In the genomic region with DNA sequence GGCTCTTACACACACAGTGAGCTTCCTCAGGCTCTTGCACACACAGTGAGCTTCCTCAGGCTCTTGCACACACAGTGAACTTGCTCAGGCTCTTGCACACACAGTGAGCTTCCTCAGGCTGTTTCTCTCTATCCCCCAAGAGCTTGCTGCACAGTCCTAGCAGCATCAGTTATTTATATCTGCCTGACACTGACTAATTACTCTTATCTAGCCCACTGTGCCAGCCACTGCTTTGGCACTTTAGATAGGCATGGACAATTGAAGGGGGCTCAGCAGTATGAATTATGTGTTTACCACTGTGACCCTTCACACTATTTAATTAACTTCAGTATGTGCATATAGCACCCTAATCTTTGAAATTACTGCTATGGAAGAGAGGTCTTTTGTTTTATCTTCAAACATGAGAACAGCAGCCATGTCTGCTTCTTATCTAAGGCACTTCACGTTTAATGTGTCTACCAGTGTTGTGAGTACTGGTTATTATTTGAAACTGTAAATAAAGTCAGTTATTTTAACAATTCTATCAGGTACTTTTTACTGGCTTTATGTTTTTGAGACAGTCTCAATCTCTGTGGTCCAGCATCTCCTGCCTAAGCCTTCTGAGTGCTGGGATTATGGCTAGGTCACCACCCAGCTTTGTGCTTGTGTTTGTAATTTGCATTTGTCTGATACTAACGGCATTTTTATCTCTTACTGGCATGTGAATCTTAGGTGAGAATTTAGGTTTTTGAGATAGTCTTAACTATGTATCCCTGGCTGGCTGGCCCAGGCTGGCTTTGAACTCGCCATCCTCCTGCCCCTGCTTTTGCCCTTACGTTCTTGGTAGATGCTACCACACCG, we compare ENCODE assay signal across 32 mouse cellular contexts. TPM values are rescaled to one million over a fixed set of nuclear protein-coding genes. Genes with fewer than 3 reads are reported as not detected.
DNase-seq lines count a peak whose midpoint lies in the region; ATAC-seq lines count a peak whose summit lies in the region.
"Had no signal": no experiment of that assay in that cellular context is flagged by ENCODE, and none has a peak within 500 bp of the region (broad histone marks: within the 10 kb centered on the region; RNA-seq: fewer than 3 reads in every experiment).

No protein-coding gene starts in this region.

- H3K4me1 ChIP-seq in heart, embryonic 16.5 days (ENCODE audit: control insufficient read depth, insufficient read depth, low read length), result peaks cover 4% of the 10 kb centered on the region; the same call in 1 of the 2 replicates
- no peaks in the 10 kb centered on the region; the same call in 1 of the 2 replicates for H3K4me1 ChIP-seq in liver, embryonic 16.5 days (ENCODE audit: control insufficient read depth, low read depth, low read length)
- H3K4me1 ChIP-seq: limb, embryonic 10.5 days; limb, embryonic 15.5 days; lung, embryonic 15.5 days; midbrain, embryonic 12.5 days; neural tube, embryonic 12.5 days had no signal

- H3K27ac ChIP-seq in heart, embryonic 16.5 days (ENCODE audit: low read length), result no peak overlapping the region
- no peak overlapping the region; the same call in 1 of the 2 replicates for H3K27ac ChIP-seq in liver, embryonic 16.5 days (ENCODE audit: low read length)
- H3K27ac ChIP-seq: gastrocnemius, adult 2 months; kidney, postnatal 0 days; limb, embryonic 10.5 days; limb, embryonic 15.5 days; lung, embryonic 15.5 days; midbrain, embryonic 12.5 days; neural tube, embryonic 12.5 days had no signal

- no peak overlapping the region for H3K4me3 ChIP-seq in heart, embryonic 16.5 days (ENCODE audit: low read length)
- H3K4me3 ChIP-seq in liver, embryonic 16.5 days (ENCODE audit: low read depth, low read length), result no peak overlapping the region
- H3K4me3 ChIP-seq: gastrocnemius, adult 2 months; limb, embryonic 10.5 days; limb, embryonic 15.5 days; lung, embryonic 15.5 days; midbrain, embryonic 12.5 days; myocyte; neural tube, embryonic 12.5 days had no signal

- H3K4me2 ChIP-seq in heart, embryonic 16.5 days (ENCODE audit: low read depth, low read length), result no peak overlapping the region
- H3K4me2 ChIP-seq in liver, embryonic 16.5 days (ENCODE audit: low read depth, low read length), result no peak overlapping the region
- H3K4me2 ChIP-seq: limb, embryonic 15.5 days; lung, embryonic 15.5 days; midbrain, embryonic 12.5 days; neural tube, embryonic 12.5 days had no signal

- H3K27me3 ChIP-seq in heart, embryonic 16.5 days (ENCODE audit: control insufficient read depth, insufficient read depth, low read length), result no peaks in the 10 kb centered on the region
- H3K27me3 ChIP-seq in liver, embryonic 16.5 days (ENCODE audit: control insufficient read depth, insufficient read depth, low read depth, low read length), result no peaks in the 10 kb centered on the region
- H3K27me3 ChIP-seq: limb, embryonic 15.5 days; lung, embryonic 15.5 days; midbrain, embryonic 12.5 days; neural tube, embryonic 12.5 days had no signal

- no peak overlapping the region for H3K9ac ChIP-seq in heart, embryonic 16.5 days (ENCODE audit: low read length)
- no peak overlapping the region for H3K9ac ChIP-seq in liver, embryonic 16.5 days (ENCODE audit: low read depth, low read length)
- H3K9ac ChIP-seq: limb, embryonic 15.5 days; lung, embryonic 15.5 days; midbrain, embryonic 12.5 days; neural tube, embryonic 12.5 days had no signal

- H3K9me3 ChIP-seq in heart, embryonic 16.5 days (replicated peaks; ENCODE audit: control insufficient read depth, low read length), result no peaks in the 10 kb centered on the region
- no peaks in the 10 kb centered on the region for H3K9me3 ChIP-seq in liver, embryonic 16.5 days (replicated peaks; ENCODE audit: control insufficient read depth, low read length)
- H3K9me3 ChIP-seq: limb, embryonic 10.5 days; limb, embryonic 15.5 days; lung, embryonic 15.5 days; midbrain, embryonic 12.5 days; neural tube, embryonic 12.5 days had no signal

- H3K36me3 ChIP-seq in heart, embryonic 16.5 days (ENCODE audit: control insufficient read depth, insufficient read depth), result peaks cover 18% of the 10 kb centered on the region
- peaks cover 5% of the 10 kb centered on the region for H3K36me3 ChIP-seq in liver, embryonic 16.5 days (ENCODE audit: control insufficient read depth, insufficient read depth)
- H3K36me3 ChIP-seq: neural tube, embryonic 12.5 days had no signal

- 73% methylated on average over 5 of the region's 5 CpGs for WGBS in heart, embryonic 16.5 days
- WGBS in liver, embryonic 16.5 days (ENCODE audit: insufficient replicate concordance), result 48% methylated on average over 5 of the region's 5 CpGs

- DNase-seq in heart, adult 11 months, result no peak
- DNase-seq in c-Kit-positive CD71-positive TER-119-negative erythroid progenitor cells, embryonic 14.5 days (ENCODE audit: low read depth), result peak; percentile 20
- DNase-seq in testis, postnatal 14 days (ENCODE audit: low spot score), result no peak
- no peak for DNase-seq in adrenal gland, adult 18-20 months (ENCODE audit: low spot score in 2 of 2)
- DNase-seq in MN1 (ENCODE audit: low spot score), result no peak
- DNase-seq: adrenal gland, adult 8-10 months; cerebellum, adult 11 months; cerebellum, postnatal 10 days; gastrocnemius, adult 2 months; gastrocnemius, postnatal 36 days; heart, postnatal 10 days; kidney, adult 8-10 months; kidney, postnatal 4 days; thymus, postnatal 4 days had no signal

- ATAC-seq in heart, embryonic 16.5 days (replicated peaks; ENCODE audit: extremely low read depth, insufficient read depth, low FRiP score), result peak; percentile 55; the same call in 1 of the 2 replicates
- peak; percentile 67; the same call in 1 of the 2 replicates for ATAC-seq in erythroid progenitor cell, adult 5-6 weeks (replicated peaks; ENCODE audit: low FRiP score, poor library complexity, severe bottlenecking)
- ATAC-seq in liver, embryonic 16.5 days (ENCODE audit: low read depth), result 0 out of 2 replicates have a peak, but pooled peaks have one; percentile 51
- ATAC-seq: activated CD4-positive, CD25-positive, alpha-beta regulatory T cell, adult 4 months; CD4-positive, CD25-positive, alpha-beta regulatory T cell, adult 4 months; forebrain, embryonic 14.5 days; intestine, embryonic 16.5 days had no signal

RNA-seq across cellular contexts. Expression of a gene that starts 56.4 kb away (rescaled TPM):
- not detected in 2 replicates for polyA plus RNA-seq in heart, embryonic 16.5 days (2015; fragmentation: Nextera tagmentation; extraction: Ambion mirVana)
- total RNA-seq in erythroid progenitor cell, adult 5-6 weeks (2015; ENCODE audit: low replicate concordance), result not detected in 2 replicates
- not detected in 2 replicates for total RNA-seq in erythroid progenitor cell, adult 5-6 weeks (2017; ENCODE audit: low replicate concordance)
- not detected in 2 replicates for polyA plus RNA-seq in liver, embryonic 16.5 days (2015; fragmentation: Nextera tagmentation; extraction: Ambion mirVana)
- 1 to 10 TPM; 4.5 to 8.8 TPM for total RNA-seq in adrenal gland, adult 18-20 months (2021)
- total RNA-seq: common myeloid progenitor, adult 5-6 weeks; gastrocnemius, adult 2 months; gastrocnemius, postnatal 36 days; heart, postnatal 10 days; hematopoietic stem cell, adult 5-6 weeks; megakaryocyte, adult 5-6 weeks had no signal
- polyA plus RNA-seq: activated CD4-positive, CD25-positive, alpha-beta regulatory T cell, adult 4 months; CD4-positive, CD25-positive, alpha-beta regulatory T cell, adult 4 months; forebrain, embryonic 14.5 days; intestine, embryonic 16.5 days; kidney, postnatal 0 days; limb, embryonic 10.5 days; myocyte; thymus, postnatal 0 days had no signal

Comparison
In these comparisons a context has a peak if more than half of its experiments do, and no peak if none do; other contexts are left out.
1. RNA of a gene that starts 56.4 kb away (total RNA-seq): 4.5 to 8.8 TPM in adrenal gland, adult 18-20 months; not detected in erythroid progenitor cell, adult 5-6 weeks; every median in the first group is over 4 times any median in the second.
2. Peak in every context shown above with its lines, with median percentiles within 50 percentile points of each other: ATAC-seq.